In the genomic region with DNA sequence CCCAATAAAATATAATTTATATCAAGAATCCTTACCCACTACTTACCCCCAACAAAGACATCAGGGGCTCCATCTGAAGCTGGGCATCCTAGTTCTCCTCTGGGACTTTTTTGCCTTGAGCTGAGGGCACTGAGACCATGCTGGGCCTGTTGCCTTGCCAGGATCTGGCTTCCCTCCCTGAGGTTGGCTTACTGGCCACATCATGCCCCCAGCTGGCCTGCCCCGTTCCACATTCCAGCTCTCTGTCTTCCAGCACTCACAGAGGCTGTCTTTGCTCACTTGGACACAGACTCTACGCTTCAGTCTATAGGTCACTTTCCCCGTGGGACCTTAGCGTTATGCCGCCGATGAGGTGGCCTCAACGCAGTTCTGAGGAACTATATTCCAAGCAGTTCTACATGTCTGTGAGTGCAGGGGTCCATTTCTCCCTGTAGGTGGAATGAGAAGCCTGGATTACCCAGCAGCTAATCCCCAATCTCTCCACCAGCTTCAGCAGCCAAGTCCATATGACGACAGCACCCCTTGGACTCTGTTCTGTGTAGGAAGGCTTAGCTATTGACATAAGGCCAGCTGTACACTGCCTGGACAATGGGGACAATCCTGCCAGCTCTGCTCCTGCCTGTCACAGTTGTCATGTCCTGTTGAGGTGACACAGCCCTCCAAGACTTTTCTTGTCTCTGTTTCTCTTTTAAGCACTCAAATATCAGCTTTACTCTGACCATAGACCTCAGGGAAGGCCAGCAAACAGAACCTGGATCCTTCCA, we compare ENCODE assay signal across 10 mouse cellular contexts.
DNase-seq lines count a peak whose midpoint lies in the region; ATAC-seq and TF ChIP-seq lines count a peak whose summit lies in the region.
"Had no signal": no experiment of that assay in that cellular context is flagged by ENCODE, and none has a peak within 500 bp of the region (broad histone marks: within the 10 kb centered on the region; RNA-seq: fewer than 3 reads in every experiment).

No protein-coding gene starts in this region.

- H3K36me3 ChIP-seq in liver, embryonic 13.5 days, result no peaks in the 10 kb centered on the region
- H3K36me3 ChIP-seq: stomach, embryonic 15.5 days had no signal

- H3K4me1 ChIP-seq in liver, embryonic 13.5 days (replicated peaks), result peaks cover 4% of the 10 kb centered on the region; the same call in 1 of the 2 replicates
- H3K4me1 ChIP-seq: stomach, embryonic 15.5 days had no signal

- H3K9ac ChIP-seq in liver, embryonic 13.5 days, result no peak overlapping the region
- H3K9ac ChIP-seq: stomach, embryonic 15.5 days had no signal

- H3K27ac ChIP-seq in liver, embryonic 13.5 days, result no peak overlapping the region
- H3K27ac ChIP-seq in left cerebral cortex, adult 2 months, result no peak overlapping the region
- H3K27ac ChIP-seq: kidney, postnatal 0 days; stomach, embryonic 15.5 days had no signal

- WGBS in liver, embryonic 13.5 days (ENCODE audit: insufficient replicate concordance), result 62% methylated on average over 8 of the region's 8 CpGs

- DNase-seq in cerebellum, postnatal 14 days, result peak; percentile 25 to 30
- no peak for DNase-seq in cerebellum, adult 8-10 months
- peak; percentile 32 for DNase-seq in Muller cell, postnatal 12 days (ENCODE audit: inconsistent ontology term)
- DNase-seq in liver, embryonic 13.5 days, result no peak
- no peak for DNase-seq in urinary bladder, postnatal 4 days (ENCODE audit: low spot score in 2 of 2)
- DNase-seq in c-Kit-positive CD71-positive TER-119-positive erythroid progenitor cells, embryonic 14.5 days (ENCODE audit: low spot score), result no peak
- no peak for DNase-seq in left cerebral cortex, adult 2 months (ENCODE audit: extremely low spot score in 1 of 2, low spot score in 2 of 2)

- intact Hi-C loops in left cerebral cortex, adult 2 months (cut with DNase I), result no loop called here

- H3K9me3 ChIP-seq in liver, embryonic 13.5 days (replicated peaks), result no peaks in the 10 kb centered on the region
- H3K9me3 ChIP-seq: stomach, embryonic 15.5 days had no signal

- no peak overlapping the region for H3K4me3 ChIP-seq in liver, embryonic 13.5 days (replicated peaks)
- no peak overlapping the region for H3K4me3 ChIP-seq in left cerebral cortex, adult 2 months
- H3K4me3 ChIP-seq: stomach, embryonic 15.5 days had no signal

- peak; percentile 4; the same call in 1 of the 2 replicates for ATAC-seq in granulocyte monocyte progenitor cell, adult 5-6 weeks (replicated peaks; ENCODE audit: poor library complexity, severe bottlenecking)
- peak; percentile 74 for ATAC-seq in liver, embryonic 13.5 days (ENCODE audit: low read depth)

- H3K4me2 ChIP-seq in liver, embryonic 13.5 days, result no peak overlapping the region
- H3K4me2 ChIP-seq: stomach, embryonic 15.5 days had no signal

- no peaks in the 10 kb centered on the region for H3K27me3 ChIP-seq in liver, embryonic 13.5 days
- H3K27me3 ChIP-seq: stomach, embryonic 15.5 days had no signal

- TF ChIP-seq CTCF in left cerebral cortex, adult 2 months (IDR thresholded peaks at IDR 0.05), result no peak

Comparison
In these comparisons a context has a peak if more than half of its experiments do, and no peak if none do; other contexts are left out.
1. DNase-seq: peak in cerebellum, postnatal 14 days (2 of 2) and Muller cell, postnatal 12 days (single experiment); none in cerebellum, adult 8-10 months (single experiment), liver, embryonic 13.5 days (single experiment), urinary bladder, postnatal 4 days (0 of 2), c-Kit-positive CD71-positive TER-119-positive erythroid progenitor cells, embryonic 14.5 days (single experiment) and left cerebral cortex, adult 2 months (0 of 2).